Mouse (Mus musculus) ZHBTc4 (cell line): ENCODE results near the gene Cabp7.
"Not testable (repeated sequence)": the region's sequence is repeated elsewhere in the genome, so short reads cannot be mapped to it uniquely, and the experiment has no call there.

ENCODE experiments used
- DNase-seq: peaks from one replicate; pipeline ENCODE4 v3.0.0-alpha.2; 2011; ENCODE audit warnings: low read depth, low spot score

Gene Cabp7

DNA sequence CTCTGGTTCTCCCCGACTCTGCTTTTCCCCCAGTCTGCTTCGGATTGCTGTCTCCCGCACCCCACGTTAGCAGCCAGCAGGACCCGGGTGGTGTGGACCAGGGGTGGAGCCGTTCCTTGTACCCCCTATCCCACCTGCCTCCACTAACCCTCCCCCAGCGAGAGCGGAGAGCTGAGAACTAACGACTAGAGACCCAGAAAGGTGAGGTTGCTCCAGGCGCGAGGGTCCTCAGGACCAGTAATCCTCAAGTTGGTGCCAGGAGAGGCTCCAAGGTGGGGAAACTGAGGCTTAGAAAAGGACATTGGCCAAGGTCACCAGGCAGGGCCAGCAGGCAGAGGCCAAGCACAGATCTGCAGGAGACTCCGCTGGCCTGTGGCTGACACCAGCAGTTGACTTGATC is 707 bp upstream of the Cabp7 start:
- peak; percentile 39 for DNase-seq

- DNase-seq = peak; percentile 62
Observed at GRCm38 (mm10) chr11:4745969-4746368, 609 bp downstream of the Cabp7 start.

GRCm38 (mm10) chr11:4744691-4745090 is 1.9 kb downstream of the Cabp7 start:
- no peak for DNase-seq

GRCm38 (mm10) chr11:4740785-4741184 is 5.8 kb downstream of the Cabp7 start:
- no peak for DNase-seq

GRCm38 (mm10) chr11:4738719-4739118 is 7.9 kb downstream of the Cabp7 start:
- peak; percentile 47 for DNase-seq

DNA sequence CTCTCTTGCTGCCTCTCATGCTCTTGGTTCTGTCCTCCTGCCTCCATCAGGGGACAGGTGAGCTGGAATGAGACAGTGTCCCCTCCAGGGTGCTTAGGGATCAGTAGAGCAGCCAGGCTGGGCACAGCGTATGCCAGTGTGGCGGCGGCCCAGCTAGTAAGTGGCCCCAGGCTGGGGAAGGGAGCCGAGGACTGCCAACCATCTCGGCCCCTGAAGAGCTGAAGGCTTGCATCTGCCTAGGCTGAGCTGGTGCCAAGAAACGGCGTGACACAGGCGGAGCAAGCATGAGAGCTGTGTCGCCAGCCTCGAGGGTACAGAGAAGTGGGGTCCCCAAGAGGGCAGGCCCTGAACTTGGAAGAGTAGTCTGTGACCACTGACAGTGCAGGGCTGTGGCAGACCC is 8.9 kb downstream of the Cabp7 start:
- DNase-seq = no peak

DNA sequence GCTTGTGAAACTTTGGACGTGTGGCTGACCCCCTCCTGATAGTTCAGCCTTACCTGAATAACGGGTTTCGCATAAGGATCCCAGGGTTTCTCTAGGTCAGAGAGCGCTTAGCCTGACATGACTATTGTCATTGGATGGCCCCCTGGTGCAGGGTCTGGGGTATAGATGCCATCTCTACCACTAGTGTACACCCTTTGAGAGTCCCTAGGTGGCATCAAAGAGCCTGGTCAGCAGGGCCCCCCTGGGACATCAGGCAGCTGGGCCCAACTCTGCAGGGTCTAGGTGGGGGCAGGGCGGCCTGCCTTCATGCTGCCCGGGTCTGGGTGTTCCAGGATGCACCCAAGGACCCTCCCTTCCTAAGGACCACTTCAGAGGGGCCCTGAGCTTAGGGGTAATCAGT is 10.2 kb downstream of the Cabp7 start:
- no peak for DNase-seq

DNA sequence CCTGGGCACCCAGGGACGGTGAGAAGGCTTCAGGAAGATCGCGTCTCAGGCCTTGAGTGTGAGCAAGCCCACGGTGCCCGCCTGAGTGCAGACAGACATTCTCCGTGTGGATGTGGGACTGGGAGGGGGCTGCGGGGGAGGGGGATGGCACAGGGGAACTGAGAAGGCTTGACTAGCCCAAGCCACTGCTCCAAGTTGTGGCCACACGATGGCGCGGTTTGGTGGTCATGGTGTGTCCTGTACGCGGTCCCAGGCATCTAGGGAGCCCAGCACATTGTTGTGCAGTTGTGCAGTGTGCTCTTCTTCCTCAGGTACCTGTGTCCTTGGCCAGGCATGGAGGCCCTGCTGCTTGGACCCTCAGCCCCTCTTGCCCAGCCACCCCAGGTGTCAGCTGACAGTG is 12.4 kb downstream of the Cabp7 start:
- peak; percentile 77 for DNase-seq

DNA sequence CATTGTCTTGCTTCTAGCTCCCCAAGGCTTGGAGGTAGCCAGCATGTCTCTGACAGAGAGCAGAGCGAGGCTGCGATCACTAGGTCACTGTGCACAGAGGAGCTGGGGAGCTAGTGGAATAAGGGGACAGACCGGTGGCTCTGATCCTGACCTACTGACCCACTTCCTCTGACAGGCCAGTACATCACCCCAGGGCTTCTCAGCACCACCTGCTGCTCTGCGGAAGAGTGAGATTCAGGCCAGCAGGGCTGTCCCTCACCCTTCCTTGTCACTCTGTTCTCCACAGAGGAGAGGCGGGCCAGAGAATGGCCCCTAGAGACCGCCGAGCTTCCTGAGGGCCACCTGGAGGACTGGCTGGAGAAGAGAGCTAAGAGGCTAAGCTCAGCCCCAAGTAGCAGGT is 14.8 kb downstream of the Cabp7 start:
- DNase-seq = no peak

DNA sequence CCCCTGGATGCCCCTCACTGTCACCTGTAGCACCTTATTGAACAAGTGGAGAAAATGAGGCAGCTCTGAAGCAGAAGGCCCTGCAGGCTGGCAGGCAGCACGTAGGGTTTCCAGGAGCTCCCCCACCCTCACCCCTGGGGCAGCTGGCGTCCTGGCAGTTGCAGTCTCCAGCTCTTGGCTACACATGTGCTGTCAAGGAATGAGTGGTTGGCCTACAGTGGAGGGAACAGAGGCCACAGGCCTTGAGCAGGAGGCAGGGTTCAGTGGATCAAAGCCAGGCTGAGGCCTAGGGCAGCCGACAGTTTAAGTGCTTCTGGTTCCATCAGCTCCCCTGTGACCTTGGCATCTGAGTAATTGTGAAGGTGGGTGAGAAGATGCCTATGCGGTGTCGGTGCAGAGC is 15.7 kb downstream of the Cabp7 start:
- DNase-seq = no peak

- DNase-seq = no peak
Observed at GRCm38 (mm10) chr11:4730096-4730495, 16.5 kb downstream of the Cabp7 start.

- DNase-seq = no peak
Observed at GRCm38 (mm10) chr11:4729603-4730002, 17.0 kb downstream of the Cabp7 start.

- DNase-seq = no peak
Observed at GRCm38 (mm10) chr11:4721728-4722127, 24.9 kb downstream of the Cabp7 start.

DNA sequence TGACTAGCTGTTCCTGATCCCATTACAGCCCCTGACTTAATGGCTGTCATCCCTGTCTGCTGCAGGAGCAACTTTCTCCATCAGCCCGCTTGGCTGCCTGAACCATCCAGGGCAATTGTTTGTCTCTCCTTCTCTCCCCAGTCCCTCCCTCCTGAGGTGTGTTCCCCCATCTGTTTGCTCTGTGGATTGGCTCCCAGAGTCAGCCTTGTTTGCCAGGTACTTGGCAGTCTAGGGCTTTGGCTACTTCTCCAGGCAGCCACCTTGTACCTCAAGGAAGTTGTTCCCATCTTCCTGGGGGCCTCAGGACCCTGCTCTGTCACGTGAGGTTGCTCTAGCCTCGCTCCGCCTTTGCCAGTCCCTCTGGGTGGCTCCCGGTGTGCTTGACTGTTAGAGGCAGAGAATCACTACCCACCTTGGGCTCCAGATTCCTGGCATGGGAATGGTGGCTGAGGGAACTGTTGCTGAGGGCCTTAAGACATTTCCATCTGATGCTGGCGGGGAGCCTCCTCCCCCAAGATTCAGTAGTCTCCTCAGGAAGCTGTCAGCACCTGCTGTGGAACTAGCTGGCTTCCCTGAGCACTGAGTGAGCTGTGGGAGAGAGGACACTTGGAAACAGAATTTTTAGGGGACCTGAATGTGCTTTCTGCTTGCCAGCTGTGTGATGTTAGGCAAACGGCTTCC is 25.5 kb downstream of the Cabp7 start:
- DNase-seq = no peak

DNA sequence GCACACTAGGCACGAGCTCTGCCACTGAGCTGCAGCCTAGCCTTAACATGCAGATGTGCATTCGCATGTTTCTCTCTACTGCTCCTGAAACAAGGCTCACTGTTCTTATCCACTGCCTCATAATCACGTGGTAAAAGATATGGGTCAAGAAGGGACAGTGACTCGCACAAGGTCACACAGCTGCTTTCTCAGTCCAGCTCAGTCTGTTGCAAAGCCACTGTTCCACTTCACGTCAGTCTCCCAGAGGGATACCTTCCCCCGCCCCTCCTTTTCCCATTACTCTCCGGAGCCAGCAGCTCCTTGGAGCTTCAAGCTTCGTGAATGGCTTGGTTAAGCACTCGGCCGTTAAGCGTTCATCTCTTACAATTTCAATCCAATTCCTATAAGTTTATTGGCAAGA is 26.2 kb downstream of the Cabp7 start:
- DNase-seq = peak; percentile 29

DNA sequence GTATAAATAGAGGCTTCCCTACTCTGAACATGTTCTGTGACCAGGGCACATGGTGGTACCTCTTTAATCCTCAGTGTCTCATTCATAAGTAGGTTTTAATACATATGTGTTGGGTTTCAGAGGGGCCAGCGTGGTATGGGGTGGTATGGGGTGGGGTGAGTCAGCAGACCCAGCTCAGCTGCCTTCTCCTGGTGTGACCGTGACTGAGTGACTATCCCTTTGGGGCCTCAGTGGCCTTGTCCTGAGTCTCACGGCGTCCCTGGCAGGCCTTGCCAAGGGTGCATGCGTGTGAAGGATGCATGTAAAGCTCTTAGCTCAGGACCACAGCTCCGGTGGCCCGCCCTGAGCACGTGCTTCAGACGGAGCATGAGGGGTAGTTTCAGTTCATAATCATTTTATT is 26.6 kb downstream of the Cabp7 start:
- no peak for DNase-seq

GRCm38 (mm10) chr11:4718548-4718947 is 28.0 kb downstream of the Cabp7 start:
- DNase-seq = no peak

DNA sequence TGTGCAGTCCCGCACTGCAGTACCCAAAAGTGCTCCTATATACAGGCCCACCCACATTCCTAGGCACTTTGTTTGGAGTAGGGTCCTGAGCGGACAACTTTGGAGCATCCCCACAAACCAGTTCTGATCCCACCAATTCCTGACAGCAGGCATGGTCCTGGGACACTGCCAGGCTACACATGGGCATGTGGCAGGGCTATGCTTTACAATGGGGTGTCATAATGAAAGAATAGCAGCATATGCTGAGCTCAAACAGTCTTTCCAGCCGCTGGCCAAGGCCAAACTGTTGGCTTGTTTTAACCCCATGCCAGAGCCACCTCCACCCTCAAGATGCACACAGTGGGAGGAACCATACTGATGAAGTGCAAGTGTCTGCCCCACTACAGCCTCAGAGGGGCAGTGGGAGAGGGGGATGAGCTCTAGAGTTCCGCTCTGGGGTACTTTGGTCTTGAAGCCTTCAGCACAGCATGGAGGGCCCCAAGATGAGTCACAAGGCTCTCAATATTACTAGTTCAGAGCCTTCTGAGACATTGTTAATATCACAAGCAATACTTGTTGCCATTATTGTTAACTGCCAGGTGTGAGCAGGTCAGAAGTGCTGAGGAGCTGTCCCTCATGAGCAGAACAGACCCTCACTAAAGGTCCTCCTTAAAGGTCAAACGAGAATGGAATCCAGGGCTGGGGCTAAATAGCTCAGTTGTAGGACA is 29.9 kb downstream of the Cabp7 start:
- DNase-seq = no peak

DNA sequence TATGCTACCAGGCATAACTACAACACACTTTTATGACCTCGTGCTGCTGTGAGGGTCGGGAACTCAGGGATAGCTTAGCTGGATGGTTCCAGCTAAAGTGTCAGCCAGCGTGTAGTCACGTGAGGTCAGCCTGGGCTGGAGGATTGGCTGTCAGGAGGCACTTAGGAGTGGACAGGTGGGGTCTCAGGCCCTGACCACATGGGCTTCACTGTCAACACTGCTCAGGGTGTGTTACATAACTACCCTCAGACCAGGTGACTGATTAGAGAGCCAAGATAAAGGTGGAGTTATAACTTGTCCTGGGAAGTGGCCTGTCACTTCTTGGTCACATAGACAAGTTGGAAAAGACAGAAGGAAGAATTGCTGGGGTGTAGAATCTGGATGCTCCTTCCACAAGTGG is 31.0 kb downstream of the Cabp7 start:
- DNase-seq = no peak

- no peak for DNase-seq
Observed at GRCm38 (mm10) chr11:4714727-4715126, 31.9 kb downstream of the Cabp7 start.

- DNase-seq = no peak
Observed at GRCm38 (mm10) chr11:4712822-4713221, 33.8 kb downstream of the Cabp7 start.

DNA sequence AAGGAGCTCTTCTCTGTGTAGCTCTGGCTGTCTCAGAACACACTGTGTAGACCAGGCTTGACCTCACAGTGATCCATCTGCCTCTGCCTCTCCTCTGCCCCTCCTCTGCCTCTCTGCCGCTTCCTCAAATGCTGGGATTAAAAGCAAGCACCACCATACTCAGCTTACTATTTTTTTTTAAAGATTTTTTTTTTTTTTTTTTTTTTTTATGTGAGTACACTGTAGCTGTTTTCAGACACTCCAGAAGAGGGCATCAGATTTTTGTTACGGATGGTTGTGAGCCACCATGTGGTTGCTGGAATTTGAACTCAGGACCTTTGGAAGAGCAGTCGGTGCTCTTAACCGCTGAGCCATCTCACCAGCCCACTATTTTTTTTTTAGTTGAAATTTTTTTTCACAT is 36.4 kb downstream of the Cabp7 start:
- not testable (repeated sequence) for DNase-seq

DNA sequence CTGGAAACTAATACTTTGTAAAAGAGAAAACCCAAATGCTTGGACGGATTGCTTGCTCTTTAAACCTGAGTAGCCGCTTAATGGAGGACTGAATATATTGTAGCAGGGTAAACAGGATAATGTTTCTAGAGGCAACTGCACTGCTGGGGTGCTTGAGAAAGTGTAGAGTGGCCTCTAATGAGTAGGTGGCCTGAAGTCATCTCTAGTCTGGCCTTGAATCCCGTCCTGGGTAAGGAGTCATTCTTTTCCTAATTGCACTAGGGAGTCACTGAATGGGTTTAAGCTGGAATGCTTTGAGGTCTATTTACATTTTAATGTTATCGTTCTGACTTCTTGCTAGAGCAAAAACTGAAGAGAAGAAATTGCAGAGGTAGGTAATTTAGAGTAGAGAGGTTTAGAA is 41.4 kb downstream of the Cabp7 start:
- DNase-seq = peak; percentile 71
